Mouse (Mus musculus) midbrain, embryonic 11.5 days (tissue): ENCODE data around the gene Tiam1. TPM values are rescaled to one million over a fixed set of nuclear protein-coding genes. Genes with fewer than 3 reads are reported as not detected.

Experiments
- ATAC-seq: fragments of 200-750 bp; cut with Nextera tagmentation; 2 replicates; pipeline ENCODE4 v1.8.0; 2017; ENCODE audit warnings: moderate TSS enrichment, moderate library complexity; ENCODE audit not compliant: low FRiP score
- DNase-seq: peaks from one replicate; pipeline ENCODE4 v3.0.0; 2015; ENCODE audit warnings: low spot score; ENCODE audit errors: missing footprints
- H3K27ac ChIP-seq: fragments of 300-500 bp; sonication (generic); 2 replicates; pipeline ENCODE4 v1.5.1; 2014; ENCODE audit warnings: low read depth, low read length
- H3K27me3 ChIP-seq: fragments of 300-500 bp; sonication (generic); 2 replicates; pipeline ENCODE4 v1.6.1; 2014; ENCODE audit warnings: mild to moderate bottlenecking, low read length, moderate library complexity, mixed read lengths; ENCODE audit not compliant: control insufficient read depth, insufficient read depth
- H3K36me3 ChIP-seq: fragments of 300-500 bp; sonication (generic); 2 replicates; pipeline ENCODE4 v1.6.1; 2014; ENCODE audit warnings: mild to moderate bottlenecking, low read length, moderate library complexity, mixed read lengths; ENCODE audit not compliant: control insufficient read depth, insufficient read depth
- H3K4me1 ChIP-seq: fragments of 300-500 bp; sonication (generic); 2 replicates; pipeline ENCODE4 v1.6.1; 2014; ENCODE audit warnings: low read length; ENCODE audit not compliant: control insufficient read depth, insufficient read depth
- H3K4me2 ChIP-seq: fragments of 300-500 bp; sonication (generic); 2 replicates; pipeline ENCODE4 v1.6.1; 2014; ENCODE audit warnings: mild to moderate bottlenecking, moderate library complexity
- H3K4me3 ChIP-seq: fragments of 300-500 bp; sonication (generic); 2 replicates; pipeline ENCODE4 v1.5.1; 2014; ENCODE audit warnings: low read depth, low read length
- H3K9ac ChIP-seq: fragments of 300-500 bp; sonication (generic); 2 replicates; pipeline ENCODE4 v1.6.1; 2014; ENCODE audit warnings: low read length
- H3K9me3 ChIP-seq: fragments of 300-500 bp; sonication (generic); 2 replicates; pipeline ENCODE4 v1.6.1; 2016; ENCODE audit warnings: low read length; ENCODE audit not compliant: control insufficient read depth
- WGBS: fragments of 180-500 bp; shearing (Covaris S2); extraction: QIAGEN DNeasy Blood & Tissue Kit; methylation state at CpG from one replicate; pipeline ENCODE4 v1.1.7; 2014; 5-methylcytosine and 5-hydroxymethylcytosine counted together
- polyA plus RNA-seq: library from polyadenylated mRNA; unstranded; fragments of >200 nt; fragmentation: Nextera tagmentation; extraction: Ambion mirVana; gene quantifications from 2 replicates; pipeline ENCODE4 v1.2.1, GENCODE M21; 2014

The Tiam1 gene
- polyA plus RNA-seq, 1 experiment from 2014 or later, result 14.2 TPM

DNA sequence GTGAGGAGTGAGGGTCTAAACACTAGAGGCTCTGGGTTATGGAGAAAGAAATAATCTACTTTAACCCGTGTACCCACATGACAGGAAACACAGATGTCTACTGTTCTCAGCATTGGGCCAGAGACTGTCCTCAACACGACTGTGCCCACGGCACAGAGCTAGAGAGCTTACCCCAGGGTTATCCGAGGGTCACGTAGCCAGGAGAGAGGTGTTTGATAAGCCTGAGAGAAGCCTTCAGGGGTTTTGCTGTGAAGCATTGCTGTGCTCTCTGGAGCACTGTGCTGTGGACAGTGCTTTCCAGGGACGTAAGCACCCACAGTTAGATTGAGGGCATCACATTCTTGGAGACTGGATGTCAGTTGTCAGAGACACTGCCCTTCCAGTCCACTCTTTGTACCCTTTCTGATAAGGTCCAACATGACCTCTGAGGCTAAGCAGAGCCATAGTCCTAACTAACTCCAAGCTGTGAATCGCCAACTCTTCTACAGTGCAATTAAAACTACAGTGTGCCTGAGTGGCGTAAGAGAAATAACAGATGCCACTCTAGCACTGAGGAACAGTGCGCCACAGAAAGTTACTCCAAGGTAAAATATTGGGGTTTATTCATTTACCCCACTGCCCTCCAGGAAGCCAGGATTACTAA is 353.7 kb downstream of the Tiam1 start:
- no peak overlapping the region for H3K9ac ChIP-seq
- WGBS, result 91% methylated on average over 9 of the region's 9 CpGs
- H3K4me3 ChIP-seq, result no peak overlapping the region
- peaks cover 4% of the 10 kb centered on the region for H3K36me3 ChIP-seq
- DNase-seq (no peak), ATAC-seq (no peak)
- H3K9me3 ChIP-seq, result no peaks in the 10 kb centered on the region
- H3K4me2 ChIP-seq, result no peak overlapping the region
- H3K27ac ChIP-seq, result no peak overlapping the region
- H3K4me1 ChIP-seq, result no peaks in the 10 kb centered on the region
- H3K27me3 ChIP-seq, result no peaks in the 10 kb centered on the region

DNA sequence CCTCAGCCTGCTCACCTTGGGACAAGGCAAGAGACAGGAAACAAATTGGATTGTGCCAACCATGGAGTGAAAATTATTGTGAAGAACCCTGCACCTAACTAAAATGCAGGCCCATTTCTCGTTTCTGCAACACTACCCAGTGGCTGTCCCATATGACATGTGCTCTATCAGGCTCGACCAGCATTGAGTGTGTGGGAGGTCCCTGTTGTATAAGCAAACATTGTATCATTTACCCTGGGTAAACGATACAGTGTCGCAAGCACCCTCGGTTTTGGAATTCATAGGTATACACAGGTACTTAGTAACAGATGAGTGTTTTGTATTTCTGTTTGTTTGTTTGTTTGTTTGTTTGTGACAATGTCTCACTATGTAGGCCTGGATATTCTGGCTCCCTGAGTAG is 357.8 kb downstream of the Tiam1 start:
- H3K27me3 ChIP-seq, result no peaks in the 10 kb centered on the region
- H3K4me1 ChIP-seq, result no peaks in the 10 kb centered on the region
- H3K36me3 ChIP-seq, result no peaks in the 10 kb centered on the region; the same call in 1 of the 2 replicates
- no peak overlapping the region for H3K4me2 ChIP-seq
- ATAC-seq (no peak), DNase-seq (no peak)
- WGBS, result 83% methylated on average over 5 of the region's 5 CpGs
- no peak overlapping the region for H3K4me3 ChIP-seq
- no peak overlapping the region for H3K9ac ChIP-seq
- no peaks in the 10 kb centered on the region for H3K9me3 ChIP-seq
- no peak overlapping the region for H3K27ac ChIP-seq

DNA sequence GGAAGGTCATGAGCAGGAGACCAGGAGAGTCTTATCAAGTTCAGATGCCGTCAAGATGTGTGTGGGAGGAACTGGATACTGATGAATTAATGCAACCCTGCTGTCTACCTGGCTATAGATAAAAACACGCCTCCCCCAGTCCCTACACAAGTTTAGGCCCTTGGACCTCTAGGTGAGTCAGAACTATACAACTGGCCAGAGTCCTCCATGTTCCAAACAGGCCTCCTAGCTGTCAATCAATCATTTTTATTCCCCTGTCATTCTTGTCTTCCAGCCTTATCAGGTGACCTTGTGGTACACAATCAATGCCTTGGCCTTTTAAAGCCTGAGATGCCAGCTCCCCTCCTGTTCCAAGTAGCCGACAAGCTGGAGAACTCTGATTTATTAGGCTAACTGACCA is 363.9 kb downstream of the Tiam1 start:
- H3K4me1 ChIP-seq, result no peaks in the 10 kb centered on the region
- H3K9me3 ChIP-seq, result no peaks in the 10 kb centered on the region
- H3K36me3 ChIP-seq, result no peaks in the 10 kb centered on the region
- no peak overlapping the region for H3K4me3 ChIP-seq
- H3K4me2 ChIP-seq, result no peak overlapping the region
- no peak overlapping the region for H3K9ac ChIP-seq
- WGBS, result 85% methylated on average over 3 of the region's 3 CpGs
- ATAC-seq, result no peak
- H3K27me3 ChIP-seq, result no peaks in the 10 kb centered on the region
- no peak overlapping the region for H3K27ac ChIP-seq
- no peak for DNase-seq

DNA sequence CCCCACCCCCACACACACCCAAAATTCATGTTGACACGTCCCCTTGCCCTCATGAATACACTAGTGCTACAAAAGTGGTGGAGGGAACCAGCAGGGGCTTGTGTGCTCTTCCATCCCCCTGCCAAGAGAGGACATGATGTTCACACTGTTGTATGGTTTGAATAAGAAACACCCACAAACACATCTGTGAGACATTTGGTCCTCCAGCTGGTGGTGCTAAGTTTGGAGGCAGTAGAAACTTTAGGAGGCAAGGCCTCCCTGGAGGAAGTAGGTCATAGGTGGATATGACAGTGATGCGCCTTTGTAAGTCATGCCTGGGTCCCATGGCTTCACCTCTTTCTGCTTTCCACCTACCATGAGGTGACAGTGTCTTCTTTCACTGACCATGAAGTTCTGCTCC is 366.1 kb downstream of the Tiam1 start:
- no peaks in the 10 kb centered on the region for H3K9me3 ChIP-seq
- H3K4me3 ChIP-seq, result no peak overlapping the region
- no peak overlapping the region for H3K4me2 ChIP-seq
- H3K27ac ChIP-seq, result no peak overlapping the region
- H3K9ac ChIP-seq, result no peak overlapping the region
- no peaks in the 10 kb centered on the region for H3K27me3 ChIP-seq
- WGBS, result 76% methylated on average over 2 of the region's 2 CpGs
- DNase-seq (no peak), ATAC-seq (no peak)
- H3K36me3 ChIP-seq, result no peaks in the 10 kb centered on the region
- no peaks in the 10 kb centered on the region for H3K4me1 ChIP-seq

DNA sequence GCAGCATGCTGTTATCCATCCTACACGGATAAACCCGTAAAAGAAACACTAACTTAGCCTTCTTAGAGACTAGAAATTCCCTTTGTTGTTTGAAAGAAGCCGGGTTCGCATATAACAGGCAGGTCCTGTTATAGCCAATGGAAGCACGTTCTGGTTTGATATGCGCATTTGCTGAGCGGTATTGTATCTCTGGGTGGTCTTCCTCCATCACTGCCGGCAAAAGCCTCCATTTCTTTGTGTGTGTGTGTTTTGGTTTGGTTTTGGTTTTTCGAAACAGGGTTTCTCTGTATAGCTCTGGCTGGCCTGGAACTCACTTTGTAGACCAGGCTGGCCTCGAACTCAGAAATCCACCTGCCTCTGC is 369.0 kb downstream of the Tiam1 start:
- peak overlapping the region; percentile 75; the same call in 1 of the 2 replicates for H3K4me2 ChIP-seq
- H3K9ac ChIP-seq, result no peak overlapping the region; the same call in 1 of the 2 replicates
- DNase-seq, result no peak
- ATAC-seq, result no peak
- H3K4me3 ChIP-seq, result no peak overlapping the region; the same call in 1 of the 2 replicates
- WGBS, result 30% methylated on average over 10 of the region's 10 CpGs
- no peaks in the 10 kb centered on the region for H3K36me3 ChIP-seq
- H3K27me3 ChIP-seq, result no peaks in the 10 kb centered on the region
- peaks cover 9% of the 10 kb centered on the region for H3K9me3 ChIP-seq
- no peak overlapping the region for H3K27ac ChIP-seq
- H3K4me1 ChIP-seq, result no peaks in the 10 kb centered on the region

DNA sequence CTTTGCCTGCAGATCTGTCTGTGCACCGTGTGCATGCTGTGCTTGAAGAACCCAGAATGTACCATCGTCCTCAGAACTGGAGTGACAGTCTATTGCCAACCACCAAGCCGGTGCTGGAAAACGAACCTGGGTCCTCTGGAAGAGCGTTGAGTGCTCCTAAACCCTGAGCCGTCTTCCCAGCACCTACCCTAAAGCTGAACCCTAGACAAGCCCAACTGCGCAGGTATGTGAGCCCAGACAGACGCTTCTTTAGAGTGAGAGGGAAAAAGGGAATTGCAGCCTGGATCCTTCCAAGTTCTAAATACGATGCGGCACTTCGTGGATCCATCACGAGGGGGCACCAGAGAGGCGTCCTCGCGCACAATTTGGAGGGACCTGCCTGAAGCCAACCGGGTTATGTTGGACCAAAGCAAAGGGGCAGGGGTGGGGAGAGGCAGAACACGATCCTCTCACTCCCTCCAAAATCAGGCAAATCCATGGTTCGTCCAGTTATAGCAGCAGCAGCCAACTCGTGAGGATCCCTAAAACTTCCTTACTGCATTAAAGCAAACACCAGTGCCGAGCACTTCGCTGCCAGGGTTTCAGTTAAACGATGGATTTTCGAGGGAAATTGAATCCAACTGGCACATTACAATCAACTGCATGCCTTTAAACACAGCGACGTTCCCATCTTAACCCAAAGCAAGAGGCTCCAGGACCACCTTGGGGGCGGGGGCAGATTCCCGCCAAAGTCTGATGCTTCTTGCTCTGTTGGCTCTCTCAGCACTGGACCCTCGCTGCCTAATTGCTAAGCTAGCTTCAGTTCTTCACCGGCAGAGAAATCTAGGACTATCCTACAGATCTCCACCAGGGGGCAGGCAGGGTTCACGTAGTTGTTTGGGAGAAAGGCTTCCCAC is 369.7 kb downstream of the Tiam1 start:
- WGBS, result 12% methylated on average over 30 of the region's 30 CpGs
- Histone ChIP-seq H3K4me3 (peak overlapping the region; percentile 30), H3K4me1 (no peaks in the 10 kb centered on the region), H3K9ac (peak overlapping the region; percentile 51; the same call in 1 of the 2 replicates), H3K4me2 (peak overlapping the region; percentile 75), H3K27ac (no peak overlapping the region), H3K36me3 (no peaks in the 10 kb centered on the region), H3K9me3 (peaks cover 12% of the 10 kb centered on the region), H3K27me3 (no peaks in the 10 kb centered on the region)
- peak; percentile 99 for DNase-seq
- ATAC-seq, result peak; percentile 89

DNA sequence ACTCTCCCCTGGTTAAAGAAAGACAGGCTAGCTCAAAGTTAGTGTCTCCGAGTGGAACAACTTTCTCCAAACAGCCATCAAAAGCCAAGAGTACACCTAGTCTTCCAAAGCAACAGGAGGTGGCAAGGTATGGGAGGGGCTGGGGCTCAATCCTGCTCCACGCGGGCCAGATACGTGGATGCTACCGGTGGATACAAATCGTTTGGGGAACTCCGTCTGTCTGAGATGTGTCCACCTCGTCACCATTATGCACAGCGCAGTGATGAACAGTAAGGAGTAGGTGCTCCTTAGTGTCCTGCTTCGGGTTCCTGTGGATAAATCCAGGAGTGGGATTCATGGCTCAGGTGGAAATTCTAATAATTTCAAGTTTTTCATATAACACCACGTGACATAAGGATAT is 377.6 kb downstream of the Tiam1 start:
- ATAC-seq (no peak), DNase-seq (no peak)
- H3K4me3 ChIP-seq, result no peak overlapping the region
- no peak overlapping the region for H3K9ac ChIP-seq
- 86% methylated on average over 11 of the region's 11 CpGs for WGBS
- no peak overlapping the region for H3K27ac ChIP-seq
- H3K36me3 ChIP-seq, result no peaks in the 10 kb centered on the region
- no peaks in the 10 kb centered on the region for H3K27me3 ChIP-seq
- H3K4me2 ChIP-seq, result no peak overlapping the region
- peaks cover 12% of the 10 kb centered on the region for H3K9me3 ChIP-seq
- H3K4me1 ChIP-seq, result no peaks in the 10 kb centered on the region

DNA sequence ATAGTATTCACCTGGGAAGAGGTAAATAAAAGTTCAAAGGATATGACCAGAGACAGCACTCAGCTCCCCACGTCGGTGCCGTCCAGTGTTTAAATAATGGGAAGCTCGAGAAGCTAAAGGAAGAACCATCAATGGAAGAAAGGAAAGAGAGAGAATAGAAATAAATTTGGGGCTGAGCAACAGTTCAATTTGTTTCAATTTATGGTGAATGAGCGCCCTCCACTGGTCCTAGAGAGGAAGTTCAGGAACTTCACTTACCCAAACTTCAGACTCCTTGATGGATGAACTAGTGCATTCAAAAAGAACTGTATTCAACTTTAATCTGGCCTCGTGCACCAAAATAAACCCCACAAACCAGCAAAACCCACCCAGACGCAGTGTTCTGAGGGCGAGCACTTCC is 378.1 kb downstream of the Tiam1 start:
- no peak overlapping the region for H3K4me3 ChIP-seq
- no peak overlapping the region for H3K9ac ChIP-seq
- DNase-seq (peak; percentile 88), ATAC-seq (no peak; the same call in 1 of the 2 replicates)
- H3K27me3 ChIP-seq, result no peaks in the 10 kb centered on the region
- H3K27ac ChIP-seq, result no peak overlapping the region
- H3K4me1 ChIP-seq, result no peaks in the 10 kb centered on the region
- H3K36me3 ChIP-seq, result no peaks in the 10 kb centered on the region
- H3K9me3 ChIP-seq, result peaks cover 11% of the 10 kb centered on the region
- H3K4me2 ChIP-seq, result no peak overlapping the region
- 10% methylated on average over 8 of the region's 8 CpGs for whole genome bisulfite sequencing

DNA sequence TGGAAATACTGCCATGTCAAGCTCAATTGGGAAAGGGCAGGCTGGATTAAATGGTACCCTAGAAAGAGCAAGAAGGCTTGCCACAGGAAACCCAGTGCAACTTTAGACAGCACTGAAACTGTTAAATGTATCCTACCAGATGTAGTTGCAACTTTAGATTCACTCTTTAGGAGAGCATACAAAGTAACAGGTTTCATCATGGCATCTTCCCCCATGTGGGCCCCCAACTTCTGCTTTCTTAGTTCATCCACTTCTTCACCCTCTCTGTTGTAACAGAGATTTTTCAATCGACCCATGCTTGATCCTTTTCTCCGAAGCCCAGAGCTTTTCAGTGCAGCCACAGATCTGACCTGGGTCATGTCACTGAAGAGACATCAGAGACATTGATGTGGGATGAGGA is 379.8 kb downstream of the Tiam1 start:
- H3K9me3 ChIP-seq, result peaks cover 3% of the 10 kb centered on the region; the same call in 1 of the 2 replicates
- no peaks in the 10 kb centered on the region for H3K27me3 ChIP-seq
- no peaks in the 10 kb centered on the region for H3K36me3 ChIP-seq
- 73% methylated on average over 2 of the region's 2 CpGs for WGBS
- no peak overlapping the region for H3K27ac ChIP-seq
- H3K4me2 ChIP-seq, result no peak overlapping the region
- DNase-seq (no peak), ATAC-seq (no peak)
- H3K4me3 ChIP-seq, result no peak overlapping the region
- no peaks in the 10 kb centered on the region for H3K4me1 ChIP-seq
- H3K9ac ChIP-seq, result no peak overlapping the region
